Mouse (Mus musculus): ENCODE results near the gene Fabp1.

Gene Fabp1

DNA sequence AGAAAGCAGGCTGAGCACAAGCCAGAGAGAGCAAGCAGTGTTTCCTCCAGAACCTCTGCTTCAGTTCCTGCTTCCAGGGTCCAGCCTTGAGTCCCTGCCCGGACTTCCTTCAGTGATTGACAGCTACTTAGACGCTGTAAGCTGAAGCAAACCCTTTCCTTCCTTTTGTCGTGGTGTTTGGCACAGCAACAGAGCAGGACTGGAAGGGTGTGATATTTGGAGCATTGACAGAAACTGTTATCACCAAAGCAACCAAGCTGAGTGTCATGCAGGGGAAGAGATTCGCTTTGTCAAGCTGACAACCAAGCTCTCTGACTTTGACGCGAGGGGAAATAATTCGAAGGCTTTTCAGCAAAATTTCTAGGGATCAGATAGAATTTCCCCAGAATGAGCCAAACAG, 12.3 kb downstream of the Fabp1 start:
- DNase-seq (ENCODE audit: low read depth) = no peak

DNA sequence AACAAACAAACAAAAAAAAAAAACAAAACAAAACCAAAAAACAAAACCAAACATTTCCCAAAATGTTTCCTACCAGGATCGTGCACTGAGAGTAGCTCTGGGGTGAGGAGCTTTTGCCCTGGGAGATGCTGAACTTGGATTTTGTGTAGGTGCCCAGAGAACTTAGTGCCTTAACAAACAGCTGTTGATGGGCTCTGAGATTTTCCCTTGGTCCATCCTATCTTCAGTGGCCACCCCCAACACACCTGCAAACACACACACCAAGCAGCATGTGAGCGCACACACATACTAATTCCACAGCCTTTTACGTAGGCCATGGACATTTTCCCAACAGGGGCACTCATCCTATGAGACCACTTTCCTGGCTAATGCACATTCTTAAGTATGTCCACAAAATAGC, 12.8 kb downstream of the Fabp1 start:
- no peak for DNase-seq (ENCODE audit: low read depth)

GRCm38 (mm10) chr6:71221501-71221900, 21.9 kb downstream of the Fabp1 start:
- DNase-seq (ENCODE audit: low read depth) = no peak

DNA sequence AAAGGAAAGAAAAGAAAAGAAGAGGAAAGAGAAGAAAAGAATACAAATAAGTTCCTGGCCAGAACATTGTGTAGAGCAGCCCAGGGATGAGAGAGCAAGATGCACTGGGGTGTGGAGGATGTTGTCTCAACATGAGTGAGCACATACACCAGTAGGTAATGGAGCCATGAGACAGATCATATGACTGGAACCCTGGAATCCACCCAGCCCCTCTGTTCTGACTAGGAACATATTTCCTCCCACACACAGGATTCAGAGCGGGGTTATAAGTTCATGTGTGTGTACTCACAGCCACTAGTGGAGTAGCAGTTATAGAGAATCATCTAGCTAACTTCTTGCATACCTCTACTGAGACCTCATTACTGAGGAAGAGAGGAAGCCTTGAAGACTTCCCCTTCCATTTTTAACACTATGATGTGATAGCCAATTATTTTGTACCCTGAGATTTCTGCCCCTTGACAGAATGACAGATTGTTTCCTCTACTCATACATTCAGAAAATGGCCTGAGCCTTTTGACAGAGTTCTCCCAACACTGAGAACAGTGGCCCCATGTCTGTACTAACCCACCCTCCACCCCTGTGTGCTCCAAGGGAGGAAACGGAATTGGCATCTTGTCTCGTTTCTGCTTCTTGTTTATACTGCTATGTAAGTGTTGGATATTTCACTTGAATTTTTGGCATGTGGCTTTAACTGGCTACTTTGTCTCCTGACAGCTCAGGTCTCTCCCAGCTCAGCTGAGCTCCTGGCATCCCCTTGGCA, 24.7 kb downstream of the Fabp1 start:
- DNase-seq (ENCODE audit: low read depth) = no peak

DNA sequence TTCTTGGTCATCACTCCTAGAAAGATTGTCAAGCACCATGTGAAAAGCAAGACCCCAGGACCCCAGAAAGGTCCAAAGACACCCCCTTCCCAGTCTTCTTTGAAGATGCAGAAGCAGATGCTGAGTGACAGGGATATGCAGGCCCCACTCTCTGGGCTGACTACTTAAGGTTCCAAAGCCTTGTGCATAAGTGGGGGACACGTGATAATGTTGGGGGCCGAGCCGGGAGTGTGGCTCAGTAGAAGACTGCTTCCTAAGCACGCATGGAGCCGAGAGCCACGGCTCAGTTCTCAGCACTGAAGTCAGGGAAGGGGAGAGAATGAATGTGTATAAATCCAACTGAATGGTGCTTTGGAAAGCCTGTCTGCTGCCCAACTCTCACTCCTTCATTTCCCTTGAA, 26.9 kb downstream of the Fabp1 start:
- no peak for DNase-seq (ENCODE audit: low read depth)

- no peak for DNase-seq (ENCODE audit: low read depth)
Observed at GRCm38 (mm10) chr6:71227157-71227770, 27.6 kb downstream of the Fabp1 start.

DNA sequence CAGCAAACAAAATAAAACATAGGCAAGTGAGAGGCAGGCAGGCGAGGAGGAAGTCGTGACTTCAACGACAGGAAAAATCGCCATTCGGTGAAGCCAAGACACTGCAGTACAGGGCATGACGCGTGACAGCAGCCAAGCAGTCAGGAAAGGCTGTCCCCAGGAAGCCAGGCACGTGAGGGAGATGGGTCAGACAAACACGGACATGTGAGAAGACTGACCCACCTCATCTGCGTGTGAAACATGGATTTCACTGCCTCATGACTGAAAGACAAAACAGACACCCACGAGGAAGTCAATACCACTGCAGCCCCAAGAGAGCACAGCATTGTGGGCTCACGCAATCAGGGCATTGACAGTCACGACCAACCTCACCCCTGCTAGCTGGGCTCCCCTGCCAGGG, 35.5 kb downstream of the Fabp1 start:
- no peak for DNase-seq (ENCODE audit: low read depth)

DNA sequence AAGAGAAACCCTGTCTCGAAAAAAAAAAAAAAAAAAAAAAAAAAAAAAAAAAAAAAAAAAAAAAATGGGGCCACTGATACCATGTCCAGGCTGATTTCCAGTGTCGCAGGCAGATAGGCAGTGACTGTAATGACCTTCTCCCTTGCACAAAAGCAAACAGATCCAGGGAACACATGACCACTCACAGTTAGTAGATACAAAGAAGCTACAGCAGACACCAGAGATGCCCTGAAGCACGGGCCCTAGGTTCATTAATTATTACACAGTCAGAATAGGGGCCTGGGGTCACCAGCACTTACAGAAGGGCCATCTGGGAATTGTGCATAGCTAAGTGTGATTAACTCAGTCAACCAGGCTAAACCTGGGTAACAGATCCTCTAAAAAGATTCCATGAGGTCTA, 36.3 kb downstream of the Fabp1 start:
- DNase-seq (ENCODE audit: low read depth) = no peak

GRCm38 (mm10) chr6:71236506-71236905, 36.9 kb downstream of the Fabp1 start:
- DNase-seq (ENCODE audit: low read depth) = no peak

GRCm38 (mm10) chr6:71237031-71237431, 37.4 kb downstream of the Fabp1 start:
- no peak for DNase-seq (ENCODE audit: low read depth)

DNA sequence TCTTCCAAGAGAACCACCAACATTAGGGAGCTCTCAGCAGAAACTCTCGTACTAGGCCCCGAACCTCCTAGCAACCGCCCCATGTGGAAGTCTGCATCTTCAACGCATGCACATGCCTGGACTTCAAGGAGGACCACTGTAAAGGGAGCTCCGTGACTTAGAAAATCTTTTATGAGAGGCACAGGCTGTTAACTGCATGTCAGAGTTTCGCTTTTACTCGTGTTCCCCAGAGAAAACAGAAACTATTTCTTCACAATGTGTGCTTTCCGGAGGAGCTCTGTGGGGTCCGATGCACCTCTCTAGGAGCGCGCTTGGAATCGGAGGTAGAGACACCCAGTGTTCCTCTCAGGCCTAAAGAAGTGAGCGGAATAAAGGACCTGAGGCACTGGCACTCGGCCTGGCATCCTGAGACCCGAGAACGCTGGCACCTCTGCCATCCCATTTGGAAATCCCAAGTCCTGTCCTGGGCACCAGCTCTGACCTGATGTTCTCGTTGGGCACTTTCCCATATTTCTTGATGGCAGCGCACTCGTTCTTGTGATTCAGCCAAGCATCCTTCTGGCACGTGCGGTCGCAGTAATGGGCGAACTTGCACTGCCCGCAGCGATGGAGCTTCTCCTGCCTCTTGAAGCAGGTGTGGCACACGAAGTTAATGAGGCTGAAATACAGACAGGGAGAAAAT, 39.6 kb downstream of the Fabp1 start:
- no peak for DNase-seq (ENCODE audit: low read depth)

DNA sequence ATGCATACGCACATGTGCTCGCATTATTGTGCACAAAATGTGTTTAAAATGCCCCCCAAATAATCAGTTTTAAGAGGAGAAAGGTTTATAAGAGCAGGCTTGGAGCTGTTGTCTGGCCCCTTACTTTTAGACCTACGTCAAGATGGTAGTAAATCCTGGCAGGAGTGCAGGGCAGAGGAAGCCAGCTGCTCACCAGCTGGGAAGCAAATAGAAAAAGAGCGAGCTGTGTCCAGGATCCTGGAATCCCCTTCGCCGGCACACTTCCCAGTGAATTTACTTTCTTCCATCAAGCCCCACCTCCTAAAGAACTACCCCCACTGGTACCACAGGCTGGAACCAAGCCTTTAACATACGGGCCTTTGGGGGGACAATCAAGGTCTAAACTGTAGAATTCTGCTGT, 41.2 kb downstream of the Fabp1 start:
- DNase-seq (ENCODE audit: low read depth) = no peak

DNA sequence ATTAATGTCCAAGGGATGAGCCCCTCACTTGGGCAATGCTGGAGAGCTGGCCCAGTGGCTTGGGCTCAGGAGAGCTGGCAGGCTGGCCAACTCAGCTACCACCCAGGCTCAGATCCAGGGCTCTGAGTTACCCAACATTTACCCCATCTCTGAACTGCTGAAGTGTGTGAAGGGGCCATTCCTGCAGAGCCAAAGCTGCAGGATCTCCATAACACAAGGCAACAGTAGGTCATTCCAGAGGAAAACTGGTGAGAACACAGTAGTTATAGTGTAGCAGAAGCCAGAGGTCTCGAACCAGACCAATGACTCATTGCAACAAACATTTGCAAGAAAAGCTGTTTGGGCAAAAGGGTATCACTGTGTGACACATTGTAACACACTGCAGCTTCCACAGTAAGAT, 43.2 kb downstream of the Fabp1 start:
- no peak for DNase-seq (ENCODE audit: low read depth)

- DNase-seq (ENCODE audit: low read depth) = no peak
Observed at GRCm38 (mm10) chr6:71243258-71243657, 43.6 kb downstream of the Fabp1 start.

DNA sequence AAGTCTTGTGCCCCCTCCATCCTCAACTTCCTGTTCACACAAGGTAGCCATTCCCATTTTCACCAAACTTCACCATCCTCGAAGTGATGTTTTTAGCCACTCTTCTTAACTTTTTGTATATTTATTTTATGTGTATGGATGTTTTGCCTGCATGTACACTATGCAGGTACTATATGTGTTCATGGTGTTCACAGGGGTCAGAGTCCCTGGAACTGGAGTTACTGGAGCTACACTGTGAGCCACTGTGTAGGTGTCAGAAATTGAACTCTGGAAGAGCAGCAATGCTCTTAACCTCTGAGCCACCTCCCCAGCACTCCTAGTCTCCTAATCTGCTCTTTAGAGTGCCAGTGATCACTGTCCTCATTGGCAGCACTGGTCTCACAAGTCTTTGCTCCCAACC, 48.8 kb downstream of the Fabp1 start:
- DNase-seq (ENCODE audit: low read depth) = no peak

- no peak for DNase-seq (ENCODE audit: low read depth)
Observed at GRCm38 (mm10) chr6:71249615-71250014, 50.0 kb downstream of the Fabp1 start.

GRCm38 (mm10) chr6:71250951-71251350, 51.3 kb downstream of the Fabp1 start:
- no peak for DNase-seq (ENCODE audit: low read depth)

DNA sequence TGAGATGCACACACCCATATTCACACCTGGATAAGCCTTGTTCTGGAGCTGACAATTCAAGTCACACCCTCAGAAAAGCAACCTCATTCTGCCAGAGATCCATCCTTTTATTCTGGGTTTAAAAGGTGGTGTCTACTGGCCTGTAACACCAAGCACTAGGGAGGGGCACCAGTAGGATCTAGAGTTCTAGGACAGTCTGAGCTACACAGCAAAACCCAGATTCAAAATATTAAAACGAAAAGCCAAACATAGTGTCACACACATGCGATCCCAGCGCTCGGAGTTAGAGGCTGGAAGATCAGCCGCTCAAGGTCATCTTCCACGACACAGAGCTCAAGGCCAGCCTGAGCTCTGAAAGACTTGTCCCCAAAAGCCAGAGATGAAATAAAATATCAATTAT, 54.8 kb downstream of the Fabp1 start:
- no peak for DNase-seq (ENCODE audit: low read depth)
